Mouse (Mus musculus) kidney, postnatal 0 days (tissue): ENCODE data around the gene Ttc24. TPM values are rescaled to one million over a fixed set of nuclear protein-coding genes. Genes with fewer than 3 reads are reported as not detected.

ENCODE experiments used
- ATAC-seq: fragments of 200-750 bp; cut with Nextera tagmentation; replicated peaks from 2 replicates; pipeline ENCODE4 v1.8.0; 2017; ENCODE audit warnings: low read depth, moderate number of reproducible peaks, moderate TSS enrichment, moderate library complexity; ENCODE audit not compliant: low FRiP score
- DNase-seq: peaks from one replicate; pipeline ENCODE4 v3.0.0-alpha.2; 2016; ENCODE audit warnings: low spot score
- H3K27ac ChIP-seq: fragments of 300-500 bp; sonication (generic); 2 replicates; pipeline ENCODE4 v1.5.1; 2014; ENCODE audit warnings: mild to moderate bottlenecking
- H3K27me3 ChIP-seq: fragments of 300-500 bp; sonication (generic); 2 replicates; pipeline ENCODE4 v1.6.1; 2014; ENCODE audit warnings: low read length, mixed read lengths; ENCODE audit not compliant: insufficient read depth
- H3K36me3 ChIP-seq: fragments of 300-500 bp; sonication (generic); 2 replicates; pipeline ENCODE4 v1.6.1; 2014; ENCODE audit warnings: low read length, mixed read lengths; ENCODE audit not compliant: insufficient read depth
- H3K4me1 ChIP-seq: fragments of 300-500 bp; sonication (generic); replicated peaks from 2 replicates; pipeline ENCODE4 v1.6.1; 2014; ENCODE audit warnings: antibody characterized with exemption, low read length, mixed read lengths; ENCODE audit not compliant: insufficient read depth
- H3K4me2 ChIP-seq: fragments of 300-500 bp; sonication (generic); 2 replicates; pipeline ENCODE4 v1.6.1; 2014; ENCODE audit warnings: mild to moderate bottlenecking, low read length, moderate library complexity, mixed read lengths
- H3K4me3 ChIP-seq: fragments of 300-500 bp; sonication (generic); replicated peaks from 2 replicates; pipeline ENCODE4 v1.5.1; 2014; ENCODE audit warnings: low read depth, low read length
- H3K9ac ChIP-seq: fragments of 300-500 bp; sonication (generic); 2 replicates; pipeline ENCODE4 v1.6.1; 2014; ENCODE audit warnings: low read depth, low read length
- H3K9me3 ChIP-seq: fragments of 300-500 bp; sonication (generic); replicated peaks from 2 replicates; pipeline ENCODE4 v1.6.1; 2016; ENCODE audit warnings: low read length, inconsistent platforms, mixed read lengths
- CTCF ChIP-seq: IDR thresholded peaks from 2 replicates; pipeline ENCODE4 v1.5.1; 2016; ENCODE audit warnings: antibody characterized with exemption, low read depth, mild to moderate bottlenecking, moderate library complexity
- WGBS: fragments of 180-500 bp; shearing (Covaris S2); extraction: QIAGEN DNeasy Blood & Tissue Kit; methylation state at CpG from one replicate; pipeline ENCODE4 v1.1.7; 2014; 5-methylcytosine and 5-hydroxymethylcytosine counted together
- polyA plus RNA-seq: library from polyadenylated mRNA; unstranded; fragments of >200 nt; fragmentation: Nextera tagmentation; extraction: Ambion mirVana; gene quantifications from 2 replicates; pipeline ENCODE4 v1.2.1, GENCODE M21; 2015

Gene Ttc24
- polyA plus RNA-seq, 1 experiment from 2014 or later, result not detected

DNA sequence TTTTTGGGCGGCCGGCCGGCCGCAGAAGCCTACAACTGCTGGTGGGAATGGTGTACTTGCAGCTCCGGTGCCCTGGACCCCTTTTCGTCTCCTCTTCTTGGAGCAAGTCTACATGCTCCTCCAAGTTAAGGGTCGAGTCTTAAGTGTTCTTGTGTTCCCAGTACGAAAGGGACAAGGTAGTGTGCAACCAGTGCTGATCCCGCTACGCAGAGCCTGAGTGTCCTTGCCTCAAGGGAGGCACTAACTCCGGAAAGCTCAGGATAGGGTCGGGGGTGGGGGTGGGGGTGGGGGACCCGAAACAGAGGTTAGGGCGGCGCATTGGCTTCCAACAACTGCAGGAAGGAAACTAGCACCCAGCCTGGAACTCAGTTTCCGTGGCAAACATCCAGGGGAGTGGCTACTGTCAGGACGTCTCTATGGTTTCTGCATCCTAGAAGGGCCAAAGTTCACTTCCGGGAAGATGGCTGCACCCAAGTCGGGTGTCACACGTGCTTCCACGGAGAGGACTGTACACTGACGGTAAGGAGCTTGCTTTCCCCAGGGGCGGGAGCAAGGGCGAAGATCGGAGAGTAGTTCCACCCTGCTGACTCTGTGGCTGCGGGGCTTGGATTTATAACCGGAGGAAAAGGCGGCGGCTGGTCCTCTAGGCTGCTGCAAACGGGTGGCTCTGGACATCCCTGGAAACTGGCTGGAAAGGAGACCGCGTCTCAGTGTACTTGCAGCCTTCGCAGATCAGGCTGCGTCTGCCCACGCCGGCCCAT lies 35.3 kb downstream of the Ttc24 start, which contains the start of gene Gpatch4:
Gene Gpatch4 (plus strand): TSS at position 448 of the 761 bp plus-strand sequence.
- no peaks in the 10 kb centered on the region for H3K9me3 ChIP-seq
- no peaks in the 10 kb centered on the region for H3K27me3 ChIP-seq
- H3K4me1 ChIP-seq, result peaks cover 3% of the 10 kb centered on the region; the same call in 1 of the 2 replicates
- TF ChIP-seq CTCF, result no peak
- peak; percentile 95 for DNase-seq
- H3K4me3 ChIP-seq, result peak within 1 kb of the TSS; percentile 64
- peak; percentile 93 for ATAC-seq
- H3K36me3 ChIP-seq, result no peaks in the 10 kb centered on the region
- peak within 1 kb of the TSS; percentile 52 for H3K9ac ChIP-seq
- peak within 1 kb of the TSS; percentile 50; the same call in 1 of the 2 replicates for H3K27ac ChIP-seq
- 10% methylated on average over 36 of the region's 36 CpGs for WGBS
- peak within 1 kb of the TSS; percentile 75 for H3K4me2 ChIP-seq

DNA sequence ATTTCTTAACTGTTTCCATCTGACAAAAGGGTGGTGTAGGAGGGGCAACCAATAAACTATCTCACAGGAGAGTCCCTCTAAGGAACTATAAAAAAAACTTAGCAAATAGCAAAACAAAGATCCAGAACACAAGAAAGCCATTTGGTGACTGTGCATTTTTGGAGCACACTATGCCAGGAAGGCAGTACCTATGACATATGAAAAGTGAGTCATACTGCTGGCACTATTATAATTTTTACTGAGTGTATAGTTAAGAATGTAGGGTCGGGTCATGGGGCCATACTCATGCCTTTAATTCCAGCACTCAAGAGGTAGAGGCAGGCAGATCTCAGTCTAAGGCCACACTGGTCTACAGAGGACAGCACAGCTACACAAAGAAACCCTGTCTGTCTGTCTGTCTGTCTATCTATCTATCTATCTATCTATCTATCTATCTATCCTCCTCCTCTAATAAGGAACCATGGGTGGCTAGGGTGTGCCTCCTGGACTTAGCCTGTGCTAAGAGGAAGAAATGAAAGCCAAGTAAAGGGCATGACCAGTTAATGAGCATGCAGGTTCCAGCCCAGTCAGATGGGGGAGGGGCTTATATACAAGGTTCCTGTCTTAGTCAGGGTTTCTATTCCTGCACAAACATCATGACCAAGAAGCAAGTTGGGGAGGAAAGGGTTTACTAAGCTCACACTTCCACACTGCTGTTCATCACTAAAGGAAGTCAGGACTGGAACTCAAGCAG lies 42.4 kb downstream of the Ttc24 start:
- no peak for TF ChIP-seq CTCF
- H3K27me3 ChIP-seq, result no peaks in the 10 kb centered on the region
- no peaks in the 10 kb centered on the region for H3K36me3 ChIP-seq
- ATAC-seq (no peak), DNase-seq (no peak)
- no peaks in the 10 kb centered on the region for H3K9me3 ChIP-seq
- H3K4me1 ChIP-seq, result no peaks in the 10 kb centered on the region
- 55% methylated on average over 1 of the region's 1 CpGs for WGBS
- H3K4me2 ChIP-seq, result no peak overlapping the region
- no peak overlapping the region for H3K4me3 ChIP-seq
- no peak overlapping the region for H3K9ac ChIP-seq
- no peak overlapping the region for H3K27ac ChIP-seq

DNA sequence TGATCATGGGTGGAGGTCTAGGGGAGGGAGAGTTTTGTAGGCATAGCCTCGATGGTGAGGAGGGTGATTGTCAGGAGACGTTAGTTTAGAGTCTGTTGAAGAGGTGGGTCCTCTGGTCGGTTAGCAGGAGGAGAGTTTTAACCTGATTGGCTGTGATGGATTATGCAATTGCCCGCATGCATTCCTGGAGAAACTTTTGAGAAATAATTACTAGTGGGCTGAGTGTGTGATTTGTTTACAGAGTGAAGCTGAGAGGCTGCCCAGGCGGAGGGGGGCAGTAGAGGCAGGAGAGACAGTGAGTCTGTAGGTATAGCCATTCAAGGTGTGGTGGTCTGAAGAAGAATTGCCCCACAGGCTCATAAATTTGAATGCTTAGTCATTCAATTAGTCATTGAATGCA lies 44.6 kb downstream of the Ttc24 start:
- no peaks in the 10 kb centered on the region for H3K27me3 ChIP-seq
- no peak overlapping the region for H3K4me3 ChIP-seq
- ATAC-seq (no peak), DNase-seq (no peak)
- TF ChIP-seq CTCF, result no peak
- 57% methylated on average over 5 of the region's 5 CpGs for WGBS
- H3K4me2 ChIP-seq, result no peak overlapping the region
- H3K9me3 ChIP-seq, result no peaks in the 10 kb centered on the region
- no peaks in the 10 kb centered on the region for H3K36me3 ChIP-seq
- no peak overlapping the region for H3K9ac ChIP-seq
- H3K27ac ChIP-seq, result no peak overlapping the region
- no peaks in the 10 kb centered on the region for H3K4me1 ChIP-seq

DNA sequence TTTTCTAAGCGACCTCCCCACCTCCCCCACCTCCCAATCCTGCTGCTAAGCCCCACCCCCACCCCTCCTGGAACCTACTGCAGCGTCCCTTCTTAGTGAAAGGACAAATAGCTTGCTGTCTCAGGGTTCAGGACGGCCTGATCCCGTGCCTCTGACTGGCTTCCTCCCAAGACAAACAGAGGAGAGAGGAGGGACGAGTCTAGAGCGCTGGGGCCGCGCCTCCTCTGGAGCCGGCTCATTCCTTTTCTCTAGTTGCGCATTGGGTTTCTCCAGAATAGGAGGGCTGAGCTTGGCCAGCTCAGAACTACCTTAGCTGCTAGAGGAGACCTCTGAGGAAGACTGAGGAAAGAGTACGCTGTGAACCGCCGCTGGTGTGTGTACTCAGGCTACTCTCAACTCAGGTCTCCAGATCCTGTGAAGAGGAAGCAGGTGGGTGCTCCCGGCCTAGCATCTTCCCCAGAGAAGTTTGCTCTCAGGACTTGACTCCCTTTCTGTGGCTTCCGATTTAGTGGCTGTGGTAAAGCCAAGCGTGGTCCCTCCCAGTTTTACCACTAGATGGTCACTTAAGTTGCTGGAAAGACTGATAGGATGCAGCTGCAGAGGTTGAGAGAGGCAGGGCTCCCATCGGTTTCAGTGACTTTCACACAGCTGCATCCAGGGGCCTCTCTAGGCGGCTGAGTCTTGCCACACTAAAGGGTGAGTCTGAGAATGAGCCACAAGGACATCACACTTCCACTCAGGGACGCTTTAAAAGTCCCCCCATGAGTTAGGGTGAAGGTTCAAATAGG lies 47.3 kb downstream of the Ttc24 start:
- no peak overlapping the region for H3K27ac ChIP-seq
- H3K27me3 ChIP-seq, result 0 out of 2 replicates have a peak, but pooled peaks cover 7% of the 10 kb centered on the region
- no peaks in the 10 kb centered on the region for H3K4me1 ChIP-seq
- 11% methylated on average over 19 of the region's 19 CpGs for WGBS
- no peak for TF ChIP-seq CTCF
- H3K36me3 ChIP-seq, result no peaks in the 10 kb centered on the region
- DNase-seq, result peak; percentile 63
- no peak overlapping the region for H3K4me3 ChIP-seq
- no peaks in the 10 kb centered on the region for H3K9me3 ChIP-seq
- no peak overlapping the region for H3K9ac ChIP-seq
- H3K4me2 ChIP-seq, result 0 out of 2 replicates have a peak overlapping the region, but pooled peaks have one; percentile 11
- ATAC-seq, result no peak

DNA sequence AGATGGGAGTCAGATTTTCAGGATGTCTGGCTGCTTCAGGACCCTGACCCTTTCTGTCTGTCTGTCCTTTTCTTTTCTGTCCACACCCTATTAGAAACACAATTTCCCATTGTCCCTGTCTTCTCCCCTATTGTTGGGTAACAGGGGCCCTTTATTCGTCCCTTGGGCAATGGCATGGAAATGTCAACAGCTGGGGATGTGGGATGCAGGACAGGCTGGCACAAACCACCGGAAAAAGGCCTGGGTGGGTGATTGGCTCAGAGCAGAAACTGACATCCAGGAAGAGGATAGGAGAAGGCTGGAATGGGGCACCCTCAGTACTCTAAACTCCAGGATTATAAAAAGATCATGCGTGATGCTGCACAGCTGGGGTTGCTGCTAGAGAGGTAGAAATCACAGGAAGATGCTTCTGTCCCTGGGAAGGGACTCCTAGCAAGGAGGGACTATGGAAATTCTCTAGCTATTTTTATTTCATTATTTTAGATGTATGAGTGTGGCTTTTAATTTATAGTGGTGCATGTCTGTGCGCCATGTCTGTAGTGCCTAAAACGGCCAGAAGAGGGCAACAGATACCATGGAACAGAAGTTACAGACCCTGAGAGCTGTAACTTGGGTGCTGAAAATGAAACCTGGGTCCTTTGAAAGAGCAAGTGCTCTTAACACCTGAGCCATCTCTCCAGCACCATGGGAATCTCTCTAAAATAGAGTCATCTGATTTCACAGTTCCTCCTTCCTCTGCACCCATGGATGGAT lies 50.5 kb downstream of the Ttc24 start, which contains the start of gene Hapln2:
Gene Hapln2 (minus strand): TSS at position 150 of the 753 bp plus-strand sequence.
- Histone ChIP-seq H3K36me3 (no peaks in the 10 kb centered on the region), H3K4me3 (no peak within 1 kb of the TSS), H3K27me3 (peaks cover 34% of the 10 kb centered on the region), H3K27ac (no peak within 1 kb of the TSS), H3K4me1 (peaks cover 13% of the 10 kb centered on the region), H3K9me3 (no peaks in the 10 kb centered on the region), H3K9ac (no peak within 1 kb of the TSS), H3K4me2 (no peak within 1 kb of the TSS)
- TF ChIP-seq CTCF, result peak; percentile 60
- no peak for ATAC-seq
- 43% methylated on average over 5 of the region's 5 CpGs for WGBS
- DNase-seq, result no peak
